Mouse (Mus musculus) fibroblast of lung, adult 2 months (primary cell): ENCODE data around the gene Lgals2.

Source experiments
- DNase-seq: peaks from one replicate; pipeline ENCODE4 v3.0.0-alpha.2; 2011; ENCODE audit warnings: low read depth

Gene Lgals2

DNA sequence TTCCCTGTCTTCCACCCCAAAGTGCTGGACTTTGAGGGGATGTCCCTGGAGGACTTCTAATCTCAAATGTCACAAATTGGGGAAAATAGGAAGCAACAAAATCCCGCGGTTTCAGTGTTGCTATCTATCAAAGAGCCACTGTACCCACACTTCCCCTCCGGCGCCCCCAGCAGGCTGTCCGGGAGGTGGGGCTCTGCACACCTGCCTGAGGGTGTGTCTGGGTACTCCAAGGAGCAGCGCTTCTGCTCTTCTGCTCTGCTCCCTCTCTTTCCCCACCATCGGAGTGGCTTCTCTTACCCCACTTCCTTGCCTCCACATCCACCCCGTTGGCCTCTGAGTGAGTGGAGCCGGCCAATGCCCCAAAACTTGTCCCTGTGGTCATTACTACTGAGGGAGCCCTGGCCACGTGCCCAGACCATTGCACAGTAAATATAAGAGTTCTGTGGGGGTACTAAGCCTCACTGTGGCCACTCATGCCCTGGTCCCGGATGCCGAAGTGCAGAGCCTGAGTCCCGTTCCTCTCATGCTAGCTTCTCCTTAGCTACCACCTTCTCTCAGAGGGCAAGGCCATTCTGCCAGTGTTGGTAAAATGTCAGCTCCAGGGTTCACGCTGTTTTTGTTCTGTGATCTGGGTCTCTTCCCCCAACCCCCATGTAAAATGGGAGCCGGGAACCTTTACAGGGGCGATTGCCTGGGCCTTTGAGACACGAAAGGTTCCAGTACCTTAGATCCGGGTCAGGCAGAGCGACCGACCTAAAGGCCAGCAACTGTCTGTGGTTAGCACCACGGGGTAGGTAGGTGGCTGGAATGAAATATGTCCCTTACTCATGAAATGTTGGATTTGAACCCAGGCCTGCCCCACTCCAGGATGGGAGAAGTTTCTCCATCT lies 11.5 kb downstream of the Lgals2 start:
- no peak for DNase-seq

- no peak for DNase-seq
These were observed 12.8 kb downstream of the Lgals2 start, which contains the start of gene Cdc42ep1 for GRCm38 (mm10) chr15:78842371-78843163. Cdc42ep1 (plus strand) TSS chr15:78842624.

GRCm38 (mm10) chr15:78841161-78841790 lies 14.1 kb downstream of the Lgals2 start:
- DNase-seq = no peak

DNA sequence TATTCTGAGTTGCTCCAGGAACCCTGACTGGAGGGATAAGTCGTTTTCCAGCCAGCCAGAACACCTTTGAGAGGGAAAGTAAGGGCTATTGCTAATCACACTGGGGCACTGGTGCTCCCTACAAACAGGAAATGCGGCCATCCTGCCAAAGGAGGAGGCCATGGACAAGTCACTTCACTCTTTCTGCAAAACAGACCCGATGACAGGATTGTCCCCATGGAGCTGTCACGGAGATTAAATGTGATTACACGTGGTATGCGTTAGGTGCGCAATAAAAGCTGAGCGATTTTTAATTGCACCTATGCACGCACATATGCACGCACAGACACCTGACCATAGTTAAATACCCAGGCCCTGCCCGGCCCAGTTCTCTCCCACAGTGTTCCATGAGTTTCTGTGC lies 14.6 kb downstream of the Lgals2 start:
- no peak for DNase-seq

GRCm38 (mm10) chr15:78840241-78840640 lies 15.1 kb downstream of the Lgals2 start:
- no peak for DNase-seq

DNA sequence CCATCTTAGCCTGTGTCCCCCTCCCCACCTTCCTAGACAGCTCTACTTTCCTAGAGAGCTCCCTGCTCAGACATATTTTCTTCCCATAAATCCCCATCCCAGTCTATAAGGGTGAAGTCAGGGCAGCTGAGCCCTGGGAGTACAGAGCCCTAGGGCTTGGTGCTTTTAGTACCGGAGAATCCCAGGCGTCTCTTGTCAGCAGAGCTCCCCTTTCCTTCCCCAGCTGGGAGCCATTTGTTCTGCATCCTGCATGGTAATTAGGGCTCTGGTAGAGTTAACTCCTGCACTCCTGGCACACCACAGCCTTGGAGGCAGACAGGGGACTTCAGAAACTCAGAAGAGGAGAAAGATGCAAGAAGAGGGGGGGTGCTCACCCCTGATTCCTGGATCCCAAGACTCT lies 15.6 kb downstream of the Lgals2 start:
- no peak for DNase-seq

- DNase-seq = no peak
These were observed 19.2 kb downstream of the Lgals2 start for GRCm38 (mm10) chr15:78836086-78836621.

DNA sequence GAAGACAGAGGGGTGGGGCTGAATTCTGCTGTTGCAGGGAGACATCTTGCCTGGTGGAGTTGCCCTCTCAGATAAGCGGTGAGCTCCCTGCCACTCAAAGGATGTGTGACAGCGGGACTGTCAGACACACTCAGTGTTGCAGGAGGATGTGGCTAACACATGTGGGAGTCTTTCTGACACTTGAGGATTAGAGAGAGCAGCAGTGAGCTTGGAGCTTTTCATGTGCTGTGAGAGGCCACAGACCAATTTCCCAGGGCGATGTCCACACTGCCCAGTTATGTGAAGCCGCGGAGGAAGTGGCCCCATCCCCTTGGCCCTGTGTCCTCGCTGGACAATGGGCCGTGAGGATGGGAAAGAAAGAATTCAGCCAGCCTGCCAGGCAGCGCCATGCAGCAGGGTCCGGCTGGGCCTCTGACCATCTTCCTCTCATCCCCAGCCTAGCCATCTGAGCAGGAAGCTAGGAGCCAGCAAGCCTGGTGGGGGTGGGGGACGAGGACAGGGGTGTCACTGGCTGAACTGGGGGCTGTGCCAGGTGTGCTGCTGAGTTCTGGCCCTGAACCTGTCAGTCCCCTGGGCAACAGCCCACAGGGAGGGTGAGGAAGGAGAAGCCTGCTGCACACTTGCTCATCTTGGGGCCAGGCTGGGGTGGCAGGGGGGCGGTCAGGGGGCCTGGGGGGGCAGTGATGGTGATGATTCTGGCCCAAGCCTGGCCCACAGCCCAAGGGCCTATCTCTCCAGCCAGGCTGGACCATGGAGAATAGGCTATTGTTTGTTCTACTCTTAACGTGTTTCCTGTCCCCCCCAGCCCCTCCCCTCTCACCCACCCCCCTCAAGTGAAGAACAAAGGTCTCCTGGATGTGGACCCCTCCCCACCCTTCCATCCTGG lies 19.9 kb downstream of the Lgals2 start:
- no peak for DNase-seq

DNA sequence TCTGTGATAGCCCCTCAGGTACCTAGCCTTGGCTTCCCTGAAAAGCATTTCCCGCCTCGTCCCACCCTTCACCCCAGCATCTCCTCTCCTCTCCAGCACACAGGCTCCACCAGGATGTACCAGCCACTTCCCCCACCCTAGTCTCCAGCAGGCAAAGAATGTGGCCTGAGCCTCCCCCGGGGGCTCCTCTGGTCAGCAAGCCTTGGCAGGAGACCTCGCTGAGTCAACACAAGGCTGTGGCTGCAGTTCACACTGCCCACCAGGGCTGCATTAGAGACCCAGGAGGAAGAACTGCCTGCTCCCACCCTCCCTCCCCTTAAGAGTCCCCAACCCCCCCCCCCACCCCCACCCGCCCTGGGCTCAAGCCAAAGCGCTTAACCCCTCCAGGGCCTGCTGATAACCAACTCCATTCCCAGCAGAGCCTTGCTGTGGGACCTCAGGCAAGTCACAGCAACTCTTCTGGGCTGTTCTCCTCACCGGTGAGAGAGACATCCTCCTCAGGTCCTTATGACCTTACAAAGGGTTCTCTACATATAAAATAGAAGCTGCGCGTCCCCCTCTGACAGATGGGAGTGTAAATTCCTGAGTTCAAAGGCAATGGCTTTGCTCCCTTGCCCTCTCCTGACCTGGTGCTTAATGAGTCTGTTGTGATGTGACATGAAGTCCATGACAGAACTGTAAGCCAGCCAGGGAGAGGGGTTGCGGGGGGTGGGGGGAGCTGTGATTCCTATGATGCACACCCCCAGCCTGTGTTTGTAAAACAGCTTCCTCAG lies 20.9 kb downstream of the Lgals2 start:
- DNase-seq = no peak

DNA sequence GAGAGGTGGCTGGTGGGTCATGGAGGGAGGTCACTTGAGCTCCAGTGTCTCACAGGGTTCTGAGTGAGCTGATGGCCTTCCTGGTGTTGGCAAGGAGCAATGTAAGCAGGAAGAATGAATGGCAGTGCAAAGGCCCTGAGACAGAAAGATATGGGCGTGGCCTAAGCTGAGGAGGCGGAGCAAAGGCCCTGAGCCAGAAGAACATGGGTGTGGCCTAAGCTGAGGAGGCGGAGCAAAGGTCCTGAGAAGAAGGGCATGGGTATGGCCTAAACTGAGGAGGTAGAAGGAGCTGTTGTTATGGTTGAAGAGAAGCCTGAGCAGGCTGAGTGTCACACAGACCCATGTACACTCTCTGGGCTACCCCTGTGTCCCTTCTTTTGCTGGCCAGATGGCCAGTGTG lies 21.7 kb downstream of the Lgals2 start:
- no peak for DNase-seq

DNA sequence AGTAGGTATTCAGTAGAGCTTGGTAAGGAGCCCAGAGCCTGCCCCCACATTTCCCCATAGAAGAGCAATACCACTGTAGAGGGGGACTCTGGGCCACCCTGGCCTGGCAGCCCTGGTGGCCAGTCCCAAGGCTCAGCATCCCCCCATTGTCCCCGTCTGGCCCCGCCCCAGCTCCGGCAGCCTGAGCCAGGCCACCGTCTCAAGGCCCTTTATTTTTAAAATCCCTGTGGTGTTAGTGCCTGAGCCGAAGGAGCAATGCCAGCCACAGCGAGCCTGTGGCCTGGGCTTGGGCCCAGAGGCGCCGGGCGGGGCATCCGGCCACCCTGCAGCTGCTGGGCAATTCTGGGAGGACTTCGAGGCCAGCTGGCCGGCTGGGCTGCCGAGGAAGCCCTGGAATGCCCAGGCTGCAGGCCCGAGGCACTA lies 22.6 kb downstream of the Lgals2 start:
- DNase-seq = peak; percentile 90

DNA sequence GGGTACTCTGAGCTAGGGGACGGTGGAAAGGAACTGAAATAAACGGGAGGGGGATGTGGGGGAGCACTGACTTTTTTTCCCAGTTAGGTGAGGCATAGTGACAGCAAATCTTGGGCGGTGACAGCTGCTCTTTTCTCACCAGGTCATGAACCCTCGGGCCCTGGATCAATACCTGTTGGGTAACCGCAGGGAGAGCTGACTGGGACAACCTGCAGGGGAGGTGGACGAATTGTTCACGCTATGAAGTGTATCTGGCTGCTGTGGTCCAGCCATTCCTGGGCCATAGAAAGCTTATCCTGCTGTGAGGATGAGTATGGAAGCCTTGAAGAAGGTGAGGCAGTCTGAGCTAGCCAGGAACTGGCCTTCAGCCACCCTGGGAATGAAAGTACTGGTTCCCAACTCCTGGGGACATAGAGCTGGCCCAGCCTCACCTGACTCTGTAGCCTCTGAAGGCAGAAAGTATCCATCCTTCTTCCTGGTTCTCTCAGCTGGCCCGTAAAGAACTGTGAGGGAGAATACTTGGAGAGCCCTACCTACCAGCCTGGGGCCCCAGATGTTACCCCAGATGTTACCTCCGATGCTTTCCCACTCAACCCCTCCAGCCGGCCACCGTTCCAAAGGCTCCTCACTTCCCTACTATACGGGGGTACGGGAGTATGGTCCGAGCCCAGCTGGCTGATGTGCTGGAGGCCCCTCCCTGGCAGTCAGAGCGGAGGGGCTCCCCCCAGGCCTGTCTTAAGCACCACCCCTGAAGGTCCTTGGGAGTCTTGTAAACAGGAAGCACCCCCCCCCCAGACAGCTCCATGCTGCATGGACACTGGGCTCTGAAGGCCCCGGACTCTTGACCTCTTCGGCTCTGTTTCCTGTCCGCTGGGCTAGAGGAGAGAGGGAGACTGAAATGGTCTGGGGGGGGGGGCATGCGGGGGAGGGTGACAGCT lies 23.3 kb downstream of the Lgals2 start:
- DNase-seq = no peak

DNA sequence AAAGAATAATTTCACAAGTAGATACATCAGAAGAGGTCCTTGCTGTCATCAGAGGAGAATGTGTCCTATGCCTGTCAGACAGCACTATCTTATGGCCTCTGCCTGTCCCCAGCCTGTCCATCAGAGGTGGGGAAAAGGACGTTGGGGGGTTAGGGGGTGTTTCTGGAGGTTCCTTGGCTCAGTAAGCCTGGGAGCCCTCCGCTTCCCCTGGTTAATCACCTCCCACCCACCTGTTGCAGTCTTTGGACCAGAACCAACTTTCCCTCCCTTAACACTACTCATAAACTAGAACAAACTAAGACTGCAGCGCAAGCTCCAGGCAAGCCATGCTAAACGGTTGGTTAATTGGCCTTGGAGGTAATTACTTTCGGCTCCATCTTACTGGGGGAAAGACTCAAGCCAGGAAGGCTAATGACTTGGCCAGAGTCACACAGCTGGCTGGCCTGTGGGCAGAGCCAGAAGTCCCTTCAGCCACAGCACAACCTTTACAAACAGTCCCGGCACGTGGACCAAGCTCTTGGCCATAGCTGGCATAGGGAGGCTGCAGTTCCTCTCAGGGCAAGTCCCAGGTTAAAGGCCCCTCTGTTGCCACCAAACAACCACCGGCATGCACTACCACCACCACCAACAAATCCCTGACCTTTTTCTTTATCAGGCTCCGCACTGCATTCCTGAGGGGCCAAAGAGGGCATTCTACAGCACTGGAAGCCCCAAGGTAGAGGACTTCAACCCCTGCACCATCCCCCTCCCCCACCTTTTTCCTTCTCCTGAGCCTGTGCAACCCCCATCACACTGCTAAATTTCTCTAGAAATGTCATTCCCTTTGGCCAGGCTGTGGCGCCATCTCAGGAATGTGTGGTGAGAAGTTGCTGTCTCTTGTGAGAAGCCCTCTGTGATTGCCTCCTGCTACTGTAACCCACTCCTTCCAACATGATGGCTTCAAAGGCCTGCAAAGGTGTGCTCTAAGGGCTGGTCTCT lies 24.3 kb downstream of the Lgals2 start:
- DNase-seq = no peak

DNA sequence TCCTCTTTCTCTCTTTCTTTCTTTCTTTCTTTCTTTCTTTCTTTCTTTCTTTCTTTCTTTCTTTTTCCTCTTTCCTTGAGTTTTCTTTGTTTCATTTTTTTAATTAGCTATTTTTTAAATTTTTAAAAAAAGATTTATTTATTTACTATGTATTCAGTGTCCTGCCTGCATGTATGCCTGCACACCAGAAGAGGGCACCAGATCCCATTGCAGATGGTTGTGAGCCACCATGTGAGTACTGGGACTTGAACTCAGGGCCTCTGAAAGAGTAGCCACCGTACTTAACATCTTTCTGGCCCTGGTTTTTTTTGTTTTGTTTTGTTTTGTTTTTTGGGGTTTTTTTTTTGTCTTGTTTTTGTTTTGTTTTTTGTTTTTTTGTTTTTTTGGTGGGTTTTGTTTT lies 25.7 kb downstream of the Lgals2 start:
- no peak for DNase-seq

DNA sequence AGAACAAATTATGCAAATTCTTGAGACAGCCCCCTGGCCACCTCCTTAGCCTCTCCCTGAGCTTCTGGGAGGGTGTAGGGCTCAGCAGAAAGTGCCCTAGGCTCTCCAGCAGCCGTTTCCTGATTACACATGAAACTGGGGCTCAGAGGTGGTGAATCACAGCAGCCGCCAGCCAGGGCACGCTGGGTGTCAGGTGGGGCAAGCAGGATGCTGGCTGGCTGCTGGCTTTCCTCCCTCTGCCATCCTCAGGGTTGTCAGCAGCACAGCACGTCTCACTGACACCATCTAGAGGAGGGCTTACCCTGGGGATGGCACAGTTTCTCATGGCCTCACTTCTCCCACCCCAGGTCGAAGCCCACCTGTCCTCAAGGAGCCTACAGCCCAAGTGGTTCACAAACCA lies 27.0 kb downstream of the Lgals2 start:
- DNase-seq = no peak

DNA sequence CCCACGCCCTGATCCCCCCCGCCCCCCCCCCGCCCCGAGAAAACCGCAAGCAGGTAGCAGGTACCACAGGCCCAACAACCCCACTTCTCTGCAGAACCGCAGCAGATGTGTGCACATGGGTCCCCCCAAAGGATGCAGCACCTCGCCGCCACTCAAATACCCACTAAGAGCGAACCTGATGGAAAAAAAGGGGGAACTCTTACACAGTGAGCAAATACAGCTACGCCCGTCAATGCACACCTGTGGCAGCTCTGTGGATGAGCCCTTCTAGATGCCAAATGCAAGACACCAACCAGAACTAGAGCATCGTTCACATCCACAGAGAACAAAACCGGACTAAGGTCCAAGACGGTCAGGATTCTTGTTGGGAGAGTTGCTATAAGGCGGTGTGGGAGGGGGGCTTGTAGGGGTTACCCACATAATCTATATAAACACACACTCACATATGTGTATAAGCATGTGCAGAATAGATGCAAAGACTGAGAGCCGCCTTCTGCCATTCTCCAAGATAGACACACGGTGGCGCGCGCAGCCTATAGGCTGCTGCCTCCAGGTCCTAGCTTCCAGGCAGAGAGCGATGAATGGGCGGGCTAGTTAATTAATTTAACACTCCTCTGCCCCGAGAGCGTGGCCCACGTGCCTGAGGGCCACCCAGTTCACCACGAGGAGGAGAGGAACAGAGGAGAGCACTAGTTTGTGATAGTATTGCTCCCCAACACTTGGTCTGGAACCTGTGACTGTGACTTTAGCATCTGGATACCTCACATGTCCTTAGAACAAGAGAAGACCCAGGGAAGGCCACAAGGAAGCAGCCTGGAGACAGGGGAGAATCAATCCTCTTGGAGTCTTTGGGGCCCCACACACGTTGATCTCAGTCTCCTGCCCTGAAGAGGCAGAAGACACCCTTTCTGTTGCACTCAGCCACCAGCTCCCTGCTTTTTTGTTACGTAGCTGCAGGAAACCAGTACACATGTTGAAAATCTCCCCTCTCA lies 28.8 kb downstream of the Lgals2 start:
- DNase-seq = no peak

GRCm38 (mm10) chr15:78816074-78816391 lies 39.3 kb downstream of the Lgals2 start:
- DNase-seq = no peak
